Mouse (Mus musculus) ES-E14 (cell line): ENCODE results near the gene Man2a1. TPM values are rescaled to one million over a fixed set of nuclear protein-coding genes. Genes with fewer than 3 reads are reported as not detected.

Source experiments
- DNase-seq: peaks from one replicate; pipeline ENCODE4 v3.0.0-alpha.2; 2013; ENCODE audit warnings: low read depth, low spot score
- H3K27ac ChIP-seq: 2 replicates; pipeline ENCODE4 v1.5.1; 2012; ENCODE audit warnings: low read depth, mild to moderate bottlenecking, low read length, moderate library complexity, mixed read lengths; ENCODE audit not compliant: poor library complexity, insufficient read depth, severe bottlenecking
- H3K36me3 ChIP-seq: 2 replicates; pipeline ENCODE4 v1.6.1; 2012; ENCODE audit warnings: mild to moderate bottlenecking, low read length, moderate library complexity, mixed read lengths; ENCODE audit not compliant: control insufficient read depth, poor library complexity, insufficient read depth, severe bottlenecking
- H3K4me1 ChIP-seq, 2 experiments: fragments of 150-350 bp in 1 of 2; sonication (generic) in 1 of 2; 2 replicates each; pipeline ENCODE4 v1.6.1; 2012; ENCODE audit warnings: low read length in 2 of 2, mild to moderate bottlenecking in 1 of 2, mixed read lengths in 1 of 2; ENCODE audit not compliant: control insufficient read depth in 2 of 2, insufficient read depth in 2 of 2, poor library complexity in 1 of 2
- H3K4me3 ChIP-seq, 2 experiments: fragments of 150-350 bp in 1 of 2; sonication (generic) in 1 of 2; 2 replicates each; pipeline ENCODE4 v1.5.1; 2012; ENCODE audit warnings: low read length in 2 of 2, low read depth in 1 of 2, mild to moderate bottlenecking in 1 of 2, mixed read lengths in 1 of 2; ENCODE audit not compliant: insufficient read depth in 1 of 2, poor library complexity in 1 of 2, severe bottlenecking in 1 of 2
- H3K9ac ChIP-seq: 2 replicates; pipeline ENCODE4 v1.6.1; 2012; ENCODE audit warnings: low read depth, mild to moderate bottlenecking, low read length, mixed read lengths; ENCODE audit not compliant: poor library complexity, insufficient read depth, severe bottlenecking
- H3K9me3 ChIP-seq: fragments of 150-350 bp; sonication (generic); 2 replicates; pipeline ENCODE4 v1.6.1; 2012; ENCODE audit warnings: low read depth, mild to moderate bottlenecking, low read length; ENCODE audit not compliant: control insufficient read depth, insufficient read depth
- CHD2 ChIP-seq: IDR thresholded peaks from 2 replicates; pipeline ENCODE4 v1.6.1; 2014; ENCODE audit warnings: mild to moderate bottlenecking, low read depth, low read length, inconsistent platforms
- HCFC1 ChIP-seq: IDR thresholded peaks from 2 replicates; pipeline ENCODE4 v1.6.1; 2012; ENCODE audit warnings: low read length, inconsistent platforms, borderline replicate concordance; ENCODE audit not compliant: insufficient read depth
- MAFK ChIP-seq: IDR thresholded peaks from 2 replicates; pipeline ENCODE4 v1.6.1; 2014; ENCODE audit warnings: mild to moderate bottlenecking, low read depth, low read length, inconsistent platforms; ENCODE audit not compliant: insufficient read depth
- ZC3H11A ChIP-seq: IDR thresholded peaks from 2 replicates; pipeline ENCODE4 v1.6.1; 2012; ENCODE audit warnings: low read depth, mild to moderate bottlenecking, inconsistent platforms, low read length, borderline replicate concordance
- ZNF384 ChIP-seq: IDR thresholded peaks from 2 replicates; pipeline ENCODE4 v1.6.1; 2012; ENCODE audit warnings: low read depth, low read length, inconsistent platforms
- in situ Hi-C, 2 experiments: fragments of 600-800 bp; cut with MboI; formaldehyde crosslinking; loops; one replicate each; pipeline ENCODE4 v1.15.1; 2025; ENCODE audit warnings: low sequenced_read_pairs in 2 of 2, inconsistent platforms in 1 of 2; ENCODE audit not compliant: unreplicated experiment in 2 of 2
- total RNA-seq: library from RNA; depleted of rRNA; stranded (reverse); fragments of 300-350 nt; gene quantifications from 2 replicates; pipeline ENCODE4 v1.2.3, GENCODE M21; 2012

Man2a1 gene
- total RNA-seq, 1 experiment = 42.7 TPM

- Histone ChIP-seq H3K27ac (no peak overlapping the region; the same call in 1 of the 2 replicates), H3K36me3 (no peaks in the 10 kb centered on the region; the same call in 1 of the 2 replicates), H3K9me3 (no peaks in the 10 kb centered on the region), H3K4me1 (peaks cover 4 to 11% of the 10 kb centered on the region in 2 experiments; a peak in 2 of 4 replicates), H3K9ac (no peak overlapping the region), H3K4me3 (no peak overlapping the region)
- TF ChIP-seq ZNF384 (no peak), ZC3H11A (no peak), MAFK (no peak), HCFC1 (no peak), CHD2 (no peak)
- in situ Hi-C loops = no loop called here
- DNase-seq = no peak
Measured at GRCm38 (mm10) chr17:64603534-64603933, 3.0 kb downstream of the Man2a1 start.

- Histone ChIP-seq H3K36me3 (no peaks in the 10 kb centered on the region; the same call in 1 of the 2 replicates), H3K9ac (no peak overlapping the region), H3K4me3 (0 out of 4 replicates have a peak overlapping the region, but pooled peaks of 1 of the 2 experiments have one; percentile 0), H3K27ac (no peak overlapping the region; the same call in 1 of the 2 replicates), H3K9me3 (no peaks in the 10 kb centered on the region), H3K4me1 (peaks cover 4 to 11% of the 10 kb centered on the region in 2 experiments; a peak in 2 of 4 replicates)
- in situ Hi-C loops = no loop called here
- DNase-seq = no peak
- TF ChIP-seq ZC3H11A = no peak
- TF ChIP-seq ZNF384 = no peak
- TF ChIP-seq MAFK = no peak
- TF ChIP-seq CHD2 = no peak
- TF ChIP-seq HCFC1 = no peak
Measured at GRCm38 (mm10) chr17:64604163-64604562, 3.6 kb downstream of the Man2a1 start.

- no peak for DNase-seq
- in situ Hi-C loops = no loop called here
- TF ChIP-seq ZNF384 = no peak
- no peak for TF ChIP-seq ZC3H11A
- TF ChIP-seq HCFC1 = no peak
- TF ChIP-seq CHD2 = no peak
- TF ChIP-seq MAFK = no peak
Measured at GRCm38 (mm10) chr17:64608228-64608627, 7.7 kb downstream of the Man2a1 start.

GRCm38 (mm10) chr17:64608923-64609598 is 8.5 kb downstream of the Man2a1 start:
- H3K9me3 ChIP-seq = no peaks in the 10 kb centered on the region
- in situ Hi-C loops = no loop called here
- DNase-seq = no peak
- no peak overlapping the region for H3K4me3 ChIP-seq
- H3K27ac ChIP-seq = no peak overlapping the region
- H3K4me1 ChIP-seq = peaks cover 2 to 6% of the 10 kb centered on the region in 2 experiments; a peak in 2 of 4 replicates
- no peaks in the 10 kb centered on the region; the same call in 1 of the 2 replicates for H3K36me3 ChIP-seq
- H3K9ac ChIP-seq = no peak overlapping the region
- TF ChIP-seq HCFC1 (no peak), MAFK (no peak), ZC3H11A (no peak), ZNF384 (no peak)

More at GRCm38 (mm10) chr17:64608228-64608627, 7.7 kb downstream of the Man2a1 start:
- no peaks in the 10 kb centered on the region; the same call in 1 of the 2 replicates for H3K36me3 ChIP-seq
- H3K9me3 ChIP-seq = no peaks in the 10 kb centered on the region
- no peak overlapping the region for H3K9ac ChIP-seq
- H3K27ac ChIP-seq = no peak overlapping the region
- H3K4me3 ChIP-seq = no peak overlapping the region
- H3K4me1 ChIP-seq = peaks cover 2 to 8% of the 10 kb centered on the region in 2 experiments; a peak in 2 of 4 replicates
